19 mouse cellular contexts compared by ENCODE assay signal in the genomic region with DNA sequence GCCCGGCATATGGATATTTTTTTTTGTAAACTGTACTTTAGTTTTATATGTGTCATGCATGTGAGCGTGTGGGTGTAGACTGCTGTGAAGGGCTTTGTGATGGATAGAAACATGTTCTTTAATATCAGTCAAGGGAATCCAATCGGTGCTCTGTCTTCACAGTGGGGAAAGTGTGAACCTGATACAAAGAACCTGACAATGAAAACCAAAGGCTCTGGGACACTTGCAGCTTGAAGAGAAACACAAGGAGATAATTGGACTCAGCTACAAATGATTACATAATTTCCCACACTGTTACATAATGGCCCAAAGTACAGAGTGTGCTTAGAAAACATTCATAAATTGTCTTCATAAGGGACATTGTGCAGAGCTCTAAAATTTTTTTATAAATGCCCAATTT. TPM values are rescaled to one million over a fixed set of nuclear protein-coding genes. Genes with fewer than 3 reads are reported as not detected.
DNase-seq lines count a peak whose midpoint lies in the region.
"Had no signal": no experiment of that assay in that cellular context is flagged by ENCODE, and none has a peak within 500 bp of the region (broad histone marks: within the 10 kb centered on the region; RNA-seq: fewer than 3 reads in every experiment).

No protein-coding gene starts in this region.

- peak; percentile 83 for DNase-seq in heart, adult 11 months
- no peak for DNase-seq in heart, postnatal 10 days
- DNase-seq in layer of hippocampus, adult 9-11 months = peak; percentile 1
- DNase-seq in layer of hippocampus, adult 8-10 months (ENCODE audit: low spot score in 2 of 2) = no peak
- DNase-seq in retina, adult 2 months (ENCODE audit: low read depth, low spot score) = peak; percentile 8
- DNase-seq in retina, postnatal 1 day = no peak
- DNase-seq in right cerebral cortex, postnatal 10 days (ENCODE audit: low spot score in 2 of 2) = no peak
- DNase-seq: adrenal gland, postnatal 36 days; cerebellum, adult 18-20 months; cerebellum, postnatal 25 days; embryo, embryonic 11 days; forebrain, postnatal 0 days; heart, postnatal 36 days; liver, embryonic 13.5 days; midbrain, embryonic 14.5 days; right cerebral cortex, postnatal 25 days; thymus, postnatal 25 days had no signal

- intact Hi-C loops in heart, postnatal 10 days (cut with DNase I) = no loop called here

RNA-seq across cellular contexts. Expression of gene Khdc1a, which starts 44.0 kb away (rescaled TPM):
- not detected for total RNA-seq in heart, postnatal 10 days (2021)
- total RNA-seq in layer of hippocampus, adult 8-10 months (2022) = not detected
- total RNA-seq: adrenal gland, postnatal 36 days; forebrain, postnatal 0 days; gastrocnemius, adult 8-10 months; heart, postnatal 36 days; left cerebral cortex, adult 18-20 months had no signal

Comparison
In these comparisons a context has a peak if more than half of its experiments do, and no peak if none do; other contexts are left out.
1. DNase-seq: peak in heart, adult 11 months (single experiment), layer of hippocampus, adult 9-11 months (single experiment) and retina, adult 2 months (single experiment); none in heart, postnatal 10 days (0 of 2), layer of hippocampus, adult 8-10 months (0 of 2), retina, postnatal 1 day (single experiment) and right cerebral cortex, postnatal 10 days (0 of 2).